Mouse (Mus musculus) thymus, postnatal 36 days (tissue): Measurements from ENCODE around the gene Nkd2.

Experiments used
- DNase-seq, 2 experiments: peaks; one replicate each; pipeline ENCODE4 v3.0.0; 2022; ENCODE audit warnings: mixed read lengths in 2 of 2

Gene Nkd2

DNA sequence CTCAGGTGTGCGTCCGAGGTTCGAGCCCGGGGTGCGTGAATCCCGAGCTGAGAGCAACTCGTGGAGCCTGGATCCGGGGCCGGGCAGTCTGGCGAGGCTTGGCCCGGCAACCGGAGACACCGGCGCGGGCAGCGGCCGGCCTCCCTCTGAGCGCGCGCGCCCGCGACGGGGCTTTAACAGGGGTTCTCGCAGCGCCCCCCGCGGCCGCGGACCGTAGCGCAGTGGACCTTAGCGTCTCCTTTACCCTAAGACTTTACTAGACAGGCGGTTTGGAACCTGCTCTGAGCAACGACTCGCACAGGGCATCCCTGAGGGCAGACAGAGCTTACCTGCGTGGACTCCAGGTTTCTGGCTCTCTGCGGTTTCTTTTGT is at the start of gene Nkd2:
Nkd2 (minus strand) TSS at position 167 of the 372 bp plus-strand sequence.
- peak; percentile 81 to 84 for DNase-seq

- no peak for DNase-seq
These were observed 45.2 kb upstream of the Nkd2 start for GRCm38 (mm10) chr13:73892493-73893178.

- no peak for DNase-seq
These were observed 40.0 kb upstream of the Nkd2 start for GRCm38 (mm10) chr13:73887415-73887874.

- no peak for DNase-seq
These were observed 39.2 kb upstream of the Nkd2 start for GRCm38 (mm10) chr13:73886601-73887000.

DNA sequence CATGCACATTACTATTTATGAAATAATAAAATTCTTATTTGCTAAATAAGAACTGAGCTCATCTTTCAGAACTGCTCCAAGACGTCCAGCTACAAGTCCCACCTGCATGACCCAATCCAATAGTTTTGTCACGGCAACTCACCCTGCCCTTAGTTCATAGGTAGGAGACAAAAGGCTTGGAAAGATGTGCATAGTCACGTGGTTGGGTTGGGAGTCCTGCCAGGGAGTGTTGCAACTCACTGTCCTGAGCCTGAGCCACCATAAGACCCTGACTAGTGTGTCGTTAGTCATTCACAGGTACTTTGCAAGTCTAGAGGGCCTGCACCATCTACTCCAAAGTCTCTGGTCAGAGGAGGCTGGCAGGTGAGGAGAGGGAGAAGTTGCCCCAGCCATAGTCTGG is 38.6 kb upstream of the Nkd2 start:
- DNase-seq = no peak

GRCm38 (mm10) chr13:73885656-73886055 is 38.2 kb upstream of the Nkd2 start:
- no peak for DNase-seq

GRCm38 (mm10) chr13:73881347-73881746 is 33.9 kb upstream of the Nkd2 start:
- no peak for DNase-seq

DNA sequence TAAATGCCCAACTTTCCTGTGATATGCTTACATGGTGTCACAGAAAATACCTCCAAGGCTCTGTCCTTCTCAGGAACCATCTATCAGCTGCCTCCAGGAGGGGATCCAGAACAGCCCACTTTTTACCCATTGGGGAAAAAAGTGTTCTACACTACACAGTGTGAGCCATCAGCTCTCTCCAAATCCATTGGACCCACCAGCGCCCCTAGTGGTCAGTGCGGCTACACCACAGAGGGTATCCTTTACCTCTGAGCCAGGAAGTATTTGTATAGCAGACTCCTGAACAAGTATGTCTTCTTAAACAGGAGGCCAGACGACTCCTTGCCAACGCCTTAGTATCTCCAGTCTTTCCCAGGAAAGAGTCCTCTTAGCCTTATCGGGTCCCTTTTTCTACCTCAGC is 32.4 kb upstream of the Nkd2 start:
- DNase-seq = peak; percentile 65 to 73

- no peak for DNase-seq
These were observed 24.7 kb upstream of the Nkd2 start for GRCm38 (mm10) chr13:73872159-73872558.

GRCm38 (mm10) chr13:73846589-73847464 is 604 bp downstream of the Nkd2 start:
- peak; percentile 33 to 43 for DNase-seq

DNA sequence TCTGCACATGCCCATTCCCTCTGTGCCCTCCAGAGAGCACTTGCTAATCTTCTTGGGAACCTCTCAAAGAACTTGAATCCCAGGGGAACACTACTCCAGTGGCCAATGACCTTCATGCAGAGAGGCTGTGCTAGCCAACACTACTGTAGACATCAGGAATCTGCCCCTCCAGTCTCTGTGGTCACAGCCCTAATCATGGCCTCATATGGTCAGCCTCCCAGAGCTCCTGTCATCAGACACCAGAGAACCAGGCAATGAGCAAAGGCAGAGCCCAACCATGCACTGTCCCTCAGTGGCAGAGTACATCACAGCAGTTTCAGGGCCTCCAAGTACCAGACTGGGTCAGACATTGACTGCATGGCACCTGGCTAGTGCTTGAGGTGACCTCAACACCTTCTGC is 4.7 kb downstream of the Nkd2 start:
- no peak for DNase-seq

- DNase-seq = no peak
These were observed 7.7 kb downstream of the Nkd2 start for GRCm38 (mm10) chr13:73839740-73840139.

- DNase-seq = no peak
These were observed 8.3 kb downstream of the Nkd2 start for GRCm38 (mm10) chr13:73839137-73839548.

DNA sequence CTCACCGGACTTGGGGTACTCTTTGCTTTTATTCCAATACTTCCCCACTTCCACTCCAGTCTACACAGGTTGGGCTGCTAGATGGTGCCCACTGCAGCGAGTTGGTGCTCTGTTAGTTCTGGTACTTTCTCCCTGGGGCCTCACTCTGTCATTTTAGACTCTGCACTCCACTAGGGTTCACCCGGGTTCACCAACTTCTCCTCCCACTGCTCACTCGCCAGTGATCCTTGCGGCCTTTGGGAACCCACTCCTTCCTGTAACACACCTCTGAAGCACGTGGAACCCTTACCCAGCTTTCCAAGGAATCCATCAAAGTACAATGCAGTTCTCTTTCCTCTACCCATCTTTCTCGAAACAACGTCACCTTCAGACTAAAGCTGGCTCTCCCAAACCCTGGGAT is 9.7 kb downstream of the Nkd2 start:
- no peak for DNase-seq

GRCm38 (mm10) chr13:73836491-73836890 is 10.9 kb downstream of the Nkd2 start:
- no peak for DNase-seq

DNA sequence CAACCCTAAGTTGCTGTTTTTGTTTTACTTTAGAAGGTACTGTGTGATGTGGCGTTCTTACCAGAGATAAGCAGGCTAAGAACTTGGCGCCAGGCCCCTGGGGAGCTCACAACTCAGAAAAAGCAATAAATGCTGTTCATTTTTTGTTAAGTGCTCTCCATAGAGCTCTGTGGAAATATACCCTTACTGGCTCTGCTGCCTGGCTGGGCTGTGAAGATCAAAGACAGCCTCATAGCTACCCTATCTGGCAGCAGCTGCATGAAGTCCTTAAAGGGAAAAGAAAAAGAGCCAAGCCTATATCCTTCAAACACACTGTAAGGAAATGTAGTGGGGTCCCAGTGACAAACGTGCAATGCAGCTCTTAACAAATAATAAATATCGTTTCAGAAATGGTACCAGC is 11.6 kb downstream of the Nkd2 start:
- no peak for DNase-seq

GRCm38 (mm10) chr13:73833809-73834208 is 13.6 kb downstream of the Nkd2 start:
- DNase-seq = no peak

GRCm38 (mm10) chr13:73831486-73831885 is 15.9 kb downstream of the Nkd2 start:
- DNase-seq = peak; percentile 39 to 53

- DNase-seq = no peak
These were observed 20.2 kb downstream of the Nkd2 start for GRCm38 (mm10) chr13:73827243-73827642.

GRCm38 (mm10) chr13:73823711-73824110 is 23.7 kb downstream of the Nkd2 start:
- no peak for DNase-seq

GRCm38 (mm10) chr13:73822187-73822800 is 25.1 kb downstream of the Nkd2 start:
- peak; percentile 61 for DNase-seq

GRCm38 (mm10) chr13:73821251-73821650 is 26.2 kb downstream of the Nkd2 start:
- DNase-seq = no peak

DNA sequence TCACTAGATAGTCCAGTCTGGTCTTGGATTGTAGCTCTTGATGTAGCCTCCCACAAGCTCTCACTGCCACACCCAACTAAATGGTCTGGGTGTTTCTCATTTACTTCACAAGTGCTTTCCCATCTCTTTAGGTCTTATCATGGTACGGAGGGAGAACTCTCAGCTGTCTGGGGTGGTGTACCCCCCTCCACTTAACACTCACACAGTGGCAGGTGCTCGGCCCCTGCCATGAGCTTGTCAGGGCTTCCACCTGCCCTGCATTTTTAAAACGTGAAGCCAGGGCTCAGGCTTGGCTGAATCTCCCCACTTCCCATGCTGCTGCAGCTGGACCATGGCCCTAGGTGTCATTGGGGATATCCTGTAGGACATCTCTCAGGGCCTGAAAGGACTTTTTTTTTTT is 28.5 kb downstream of the Nkd2 start:
- DNase-seq = no peak

DNA sequence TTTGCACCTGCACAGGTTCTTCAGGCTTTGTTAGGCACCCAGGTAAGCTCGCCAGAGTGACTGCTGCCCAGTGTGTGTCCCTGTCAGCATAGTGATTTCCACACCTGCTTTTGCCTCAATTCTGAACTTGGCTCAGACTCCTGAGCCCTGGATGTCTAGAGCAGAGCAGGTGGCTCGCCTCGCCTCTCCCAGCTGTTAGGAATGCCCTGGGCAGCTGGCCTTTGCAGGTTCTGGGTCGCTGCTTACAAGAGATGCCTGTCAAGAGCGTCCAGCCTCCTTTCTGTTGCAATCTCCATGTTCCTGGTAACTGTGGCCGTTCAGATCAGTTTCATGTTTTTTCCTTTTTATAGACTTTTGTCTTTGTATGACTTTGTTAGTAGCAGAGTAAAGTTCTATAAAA is 31.1 kb downstream of the Nkd2 start:
- DNase-seq = no peak
